Comparison of ENCODE assay signal across 10 mouse cellular contexts in the genomic region with DNA sequence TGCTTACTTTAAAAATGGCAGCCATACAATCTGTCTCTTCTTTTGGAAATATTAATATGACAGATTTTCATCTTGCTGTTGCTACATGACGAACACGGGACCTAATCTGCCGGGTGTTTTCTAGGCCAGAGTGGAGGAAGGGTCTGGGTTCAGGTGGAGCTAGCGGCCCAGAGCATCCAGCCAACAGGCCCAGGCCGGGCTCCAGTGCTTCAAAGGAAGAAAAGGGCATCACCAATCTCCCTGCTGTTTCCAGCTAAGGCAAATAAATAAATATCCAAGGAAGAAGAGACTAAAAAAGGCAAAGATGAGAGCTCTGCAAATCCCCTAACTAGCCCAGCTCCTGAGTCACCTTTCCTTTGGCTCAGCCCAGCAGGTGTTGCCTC. TPM values are rescaled to one million over a fixed set of nuclear protein-coding genes. Genes with fewer than 3 reads are reported as not detected.
DNase-seq lines count a peak whose midpoint lies in the region; ATAC-seq and TF ChIP-seq lines count a peak whose summit lies in the region.
"Had no signal": no experiment of that assay in that cellular context is flagged by ENCODE, and none has a peak within 500 bp of the region (broad histone marks: within the 10 kb centered on the region; RNA-seq: fewer than 3 reads in every experiment).

No protein-coding gene starts in this region.

- no peak overlapping the region for H3K9ac ChIP-seq in heart, embryonic 11.5 days (ENCODE audit: low read depth, low read length)
- peak overlapping the region; percentile 71 for H3K9ac ChIP-seq in forebrain, embryonic 14.5 days (ENCODE audit: low read length)

- no peak overlapping the region for H3K27ac ChIP-seq in heart, embryonic 11.5 days (ENCODE audit: low read depth, low read length)
- H3K27ac ChIP-seq in forebrain, embryonic 14.5 days (ENCODE audit: low read depth, low read length): no peak overlapping the region
- no peak overlapping the region for H3K27ac ChIP-seq in midbrain, embryonic 10.5 days (replicated peaks)
- H3K27ac ChIP-seq in kidney, adult 2 months (ENCODE audit: insufficient read depth, low read depth, low read length): no peak overlapping the region

- no peaks in the 10 kb centered on the region for H3K36me3 ChIP-seq in heart, embryonic 11.5 days (ENCODE audit: control insufficient read depth, insufficient read depth, low read length)
- H3K36me3 ChIP-seq in forebrain, embryonic 14.5 days (ENCODE audit: control insufficient read depth, insufficient read depth, low read length): no peaks in the 10 kb centered on the region
- H3K36me3 ChIP-seq in midbrain, embryonic 10.5 days: no peaks in the 10 kb centered on the region
- H3K36me3 ChIP-seq in kidney, adult 2 months (ENCODE audit: control insufficient read depth, insufficient read depth, low read length): no peaks in the 10 kb centered on the region

- H3K4me1 ChIP-seq in heart, embryonic 11.5 days (ENCODE audit: control insufficient read depth, insufficient read depth, low read length): 0 out of 2 replicates have a peak, but pooled peaks cover 2% of the 10 kb centered on the region
- H3K4me1 ChIP-seq in forebrain, embryonic 14.5 days (ENCODE audit: control insufficient read depth, insufficient read depth, low read length): no peaks in the 10 kb centered on the region; the same call in 1 of the 2 replicates
- H3K4me1 ChIP-seq in midbrain, embryonic 10.5 days: peaks cover 12% of the 10 kb centered on the region
- H3K4me1 ChIP-seq in kidney, adult 2 months (ENCODE audit: control insufficient read depth, insufficient read depth, low read length): no peaks in the 10 kb centered on the region

- peaks cover 27% of the 10 kb centered on the region for H3K27me3 ChIP-seq in heart, embryonic 11.5 days (ENCODE audit: control insufficient read depth, insufficient read depth, low read length)
- 0 out of 2 replicates have a peak, but pooled peaks cover 6% of the 10 kb centered on the region for H3K27me3 ChIP-seq in forebrain, embryonic 14.5 days (replicated peaks; ENCODE audit: control insufficient read depth, insufficient read depth, low read length)
- peaks cover 38% of the 10 kb centered on the region for H3K27me3 ChIP-seq in midbrain, embryonic 10.5 days (ENCODE audit: low read depth, poor library complexity, severe bottlenecking)
- no peaks in the 10 kb centered on the region for H3K27me3 ChIP-seq in kidney, adult 2 months (replicated peaks; ENCODE audit: control insufficient read depth, insufficient read depth, low read length)

- peak overlapping the region; percentile 54 for H3K4me3 ChIP-seq in heart, embryonic 11.5 days (ENCODE audit: low read depth, low read length)
- peak overlapping the region; percentile 53 for H3K4me3 ChIP-seq in forebrain, embryonic 14.5 days (ENCODE audit: low read depth, low read length)
- peak overlapping the region; percentile 66 for H3K4me3 ChIP-seq in midbrain, embryonic 10.5 days
- H3K4me3 ChIP-seq in kidney, adult 2 months (ENCODE audit: insufficient read depth, low read depth, low read length): no peak overlapping the region

- peak overlapping the region; percentile 95 for H3K4me2 ChIP-seq in heart, embryonic 11.5 days
- peak overlapping the region; percentile 92 for H3K4me2 ChIP-seq in forebrain, embryonic 14.5 days (ENCODE audit: low read length)

- no peak for DNase-seq in heart, adult 8-10 months (ENCODE audit: low spot score)
- DNase-seq in ES-CJ7 (ENCODE audit: low read depth, low spot score): peak; percentile 13
- DNase-seq in forebrain, embryonic 14.5 days (ENCODE audit: low spot score): no peak
- DNase-seq in midbrain, embryonic 10.5 days (ENCODE audit: low spot score): no peak
- no peak for DNase-seq in thymus, postnatal 25 days
- DNase-seq in kidney, adult 2 months: no peak
- DNase-seq: B cell, adult 2 months; lung, adult 18-20 months had no signal

- TF ChIP-seq POLR2A in kidney, adult 2 months (IDR thresholded peaks at IDR 0.05; ENCODE audit: low read depth, low read length): no peak

- no peak for TF ChIP-seq CTCF in kidney, adult 2 months (conservative IDR thresholded peaks at IDR 0.05; ENCODE audit: insufficient read depth, insufficient read length, low read depth, low read length)

- no peak for ATAC-seq in heart, embryonic 11.5 days (replicated peaks; ENCODE audit: insufficient number of reproducible peaks, low FRiP score, low TSS enrichment)
- peak; percentile 19; the same call in 1 of the 2 replicates for ATAC-seq in forebrain, embryonic 14.5 days
- no peak for ATAC-seq in granulocyte monocyte progenitor cell, adult 5-6 weeks (replicated peaks; ENCODE audit: poor library complexity, severe bottlenecking)

- WGBS in heart, embryonic 11.5 days (ENCODE audit: insufficient replicate concordance): 49% methylated on average over 5 of the region's 5 CpGs
- WGBS in forebrain, embryonic 14.5 days: 59% methylated on average over 5 of the region's 5 CpGs
- 58% methylated on average over 5 of the region's 5 CpGs for WGBS in midbrain, embryonic 10.5 days
- 67% methylated on average over 5 of the region's 5 CpGs for WGBS in kidney, adult 2 months

- H3K9me3 ChIP-seq in heart, embryonic 11.5 days (replicated peaks; ENCODE audit: control insufficient read depth, low read length): no peaks in the 10 kb centered on the region
- no peaks in the 10 kb centered on the region for H3K9me3 ChIP-seq in forebrain, embryonic 14.5 days (replicated peaks; ENCODE audit: control insufficient read depth, low read length)
- no peaks in the 10 kb centered on the region for H3K9me3 ChIP-seq in midbrain, embryonic 10.5 days (replicated peaks)

RNA-seq across cellular contexts. Expression of a gene that starts 0.7 kb away (rescaled TPM):
- polyA plus RNA-seq in heart, embryonic 11.5 days (2014; fragmentation: Nextera tagmentation; extraction: Ambion mirVana): 69.8 and 76.7 TPM in 2 replicates
- 1,000 to 10,000 TPM; 1,836 to 2,320 (median 2,004) TPM for total RNA-seq in heart, adult 8-10 months (2022)
- polyA plus RNA-seq in forebrain, embryonic 14.5 days (2014; fragmentation: Nextera tagmentation; extraction: Ambion mirVana): 50.6 and 62.8 TPM in 2 replicates
- 18.5 and 22.8 TPM in 2 replicates for polyA plus RNA-seq in midbrain, embryonic 10.5 days (2016; fragmentation: Nextera tagmentation; extraction: Ambion mirVana)
- polyA plus RNA-seq in kidney, adult 2 months (2012; rRNA removed): 37.7 and 58.1 TPM in 2 replicates
- total RNA-seq in granulocyte monocyte progenitor cell, adult 5-6 weeks (2014; fragmentation: Nextera tagmentation): 5.0 and 8.1 TPM in 2 replicates
- total RNA-seq in granulocyte monocyte progenitor cell, adult 5-6 weeks (2017): 7.5 and 9.7 TPM in 2 replicates

RNA-seq across cellular contexts. Expression of a gene that starts 13.2 kb away (rescaled TPM):
- polyA plus RNA-seq in heart, embryonic 11.5 days (2014; fragmentation: Nextera tagmentation; extraction: Ambion mirVana): 146 and 151 TPM in 2 replicates
- 10 to 100 TPM; 43.2 to 56.8 (median 53.3) TPM for total RNA-seq in heart, adult 8-10 months (2022)
- polyA plus RNA-seq in forebrain, embryonic 14.5 days (2014; fragmentation: Nextera tagmentation; extraction: Ambion mirVana): 124 and 130 TPM in 2 replicates
- polyA plus RNA-seq in midbrain, embryonic 10.5 days (2016; fragmentation: Nextera tagmentation; extraction: Ambion mirVana): 111 and 116 TPM in 2 replicates
- polyA plus RNA-seq in kidney, adult 2 months (2012; rRNA removed): 24.6 and 31.1 TPM in 2 replicates
- total RNA-seq in granulocyte monocyte progenitor cell, adult 5-6 weeks (2014; fragmentation: Nextera tagmentation): 71.1 and 89.5 TPM in 2 replicates
- 83.2 and 100 TPM in 2 replicates for total RNA-seq in granulocyte monocyte progenitor cell, adult 5-6 weeks (2017)
